Mouse (Mus musculus) liver, postnatal 0 days (tissue): ENCODE measurements around the gene Tmem183a.

Experiments used
- CTCF ChIP-seq: sonication (generic); IDR thresholded peaks from 2 replicates; pipeline ENCODE4 v1.5.1; 2016; ENCODE audit warnings: antibody characterized with exemption, low read depth
- EP300 ChIP-seq: IDR thresholded peaks from 2 replicates; pipeline ENCODE4 v1.6.1; 2016; ENCODE audit warnings: antibody characterized with exemption, low read depth, mild to moderate bottlenecking

DNA sequence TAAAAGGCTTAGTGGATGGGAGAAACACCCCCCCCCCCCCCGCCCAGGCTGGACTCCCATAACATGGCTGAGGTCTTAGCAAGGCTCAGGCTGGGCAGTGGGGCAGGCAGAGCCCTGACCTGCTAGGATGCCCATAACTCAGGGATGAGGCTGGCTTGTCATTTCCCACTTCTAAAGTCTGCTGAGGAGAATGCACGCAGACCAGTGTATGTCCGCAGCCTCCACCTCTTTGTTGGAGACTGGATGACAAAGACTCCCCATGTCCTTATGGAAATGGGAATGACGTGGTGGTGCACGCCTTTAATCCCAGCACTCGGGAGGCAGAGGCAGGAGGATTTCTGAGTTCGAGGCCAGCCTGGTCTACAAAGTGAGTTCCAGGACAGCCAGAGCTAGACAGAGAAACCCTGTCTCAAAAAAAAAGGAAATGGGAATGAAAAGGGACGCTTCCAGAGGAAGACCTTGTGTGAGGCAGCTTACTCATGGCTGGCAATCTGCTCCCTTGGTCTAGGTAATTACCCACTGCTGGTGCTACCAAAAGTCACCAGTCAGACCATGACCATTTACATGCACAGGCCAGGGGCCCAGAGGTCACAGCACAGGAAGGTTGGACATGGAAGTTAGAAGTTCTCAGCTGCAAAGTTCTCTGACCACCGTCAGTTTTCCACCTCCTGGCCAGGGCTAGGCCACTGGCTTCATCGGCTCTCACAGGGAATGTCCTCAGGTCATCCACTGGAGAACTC is 28.2 kb downstream of the Tmem183a start:
- no peak for TF ChIP-seq CTCF
- no peak for TF ChIP-seq EP300
